Mouse (Mus musculus) gastrocnemius, adult 2 months (tissue): ENCODE measurements around the gene Klhl12. TPM values are rescaled to one million over a fixed set of nuclear protein-coding genes. Genes with fewer than 3 reads are reported as not detected.
A peak's percentile ranks its signal among the peaks of the same experiment; 100 is the strongest.

Experiments
- DNase-seq: peaks from one replicate; pipeline ENCODE4 v3.0.0; 2022
- H3K27ac ChIP-seq: fragments of 200-600 bp; 2 replicates; pipeline ENCODE4 v1.8.1; 2022; ENCODE audit warnings: mild to moderate bottlenecking
- H3K4me3 ChIP-seq: fragments of 200-600 bp; 2 replicates; pipeline ENCODE4 v1.8.1; 2022; ENCODE audit warnings: mild to moderate bottlenecking, moderate library complexity
- CTCF ChIP-seq: fragments of 200-600 bp; IDR thresholded peaks from 2 replicates; pipeline ENCODE4 v1.8.1; 2022; ENCODE audit warnings: antibody characterized with exemption, mild to moderate bottlenecking, moderate library complexity
- intact Hi-C: fragments of 180-260 bp; cut with DNase I; formaldehyde crosslinking; loops from one replicate; pipeline ENCODE4 v1.15.1; 2025
- long read RNA-seq, 2 experiments: library from polyadenylated mRNA; stranded (forward); transcript quantifications; one replicate each; pipeline ENCODE4 v2.0.0; 2021
- total RNA-seq, 2 experiments: library from RNA; stranded (reverse); gene quantifications; 2 replicates each; pipeline ENCODE4 v1.2.3; 2021

Klhl12 gene
- total RNA-seq: 10 to 100 TPM; 17.9 to 20.6 TPM
- long read RNA-seq, experiment 1, transcript Klhl12-201 (12 exons, 3,408 nt): major isoform, 9 of 13 reads
- long read RNA-seq, experiment 1, partial matches to known transcripts: 1 of 13 reads
- long read RNA-seq, experiment 1, other reads (novel, unspliced or antisense): 3 of 13 reads
- long read RNA-seq, experiment 2, transcript Klhl12-201 (12 exons, 3,408 nt): major isoform, 11 of 15 reads
- long read RNA-seq, experiment 2, partial matches to known transcripts: 2 of 15 reads
- long read RNA-seq, experiment 2, other reads (novel, unspliced or antisense): 2 of 15 reads

- Histone ChIP-seq H3K4me3 (peak within 1 kb of the TSS; percentile 99), H3K27ac (peak within 1 kb of the TSS; percentile 94)
- peak; percentile 23; the same call in 1 of the 2 replicates for TF ChIP-seq CTCF
- peak; percentile 95 for DNase-seq
- intact Hi-C loops: loop anchor here (1.0 to 5.0 kb wide), 3 partner anchors 37 to 93 kb away; partner anchors contain the start of gene Rabif
Measured at GRCm38 (mm10) chr1:134454904-134455824, at the start of gene Klhl12. TSS of gene Klhl12 (plus strand) at chr1:134455531.

- Histone ChIP-seq H3K27ac (peak overlapping the region; percentile 96), H3K4me3 (peak overlapping the region; percentile 90)
- DNase-seq: no peak
- intact Hi-C loops: loop anchor here (5.0 kb wide), 1 partner anchor 39 kb away; no protein-coding TSS in a partner anchor
- no peak for TF ChIP-seq CTCF
Measured at GRCm38 (mm10) chr1:134406414-134406771, 48.9 kb upstream of the Klhl12 start.

- H3K27ac ChIP-seq: peak overlapping the region; percentile 50
- intact Hi-C loops: loop anchor here (5.0 kb wide), 1 partner anchor 41 kb away; no protein-coding TSS in a partner anchor
- DNase-seq: no peak
- no peak for TF ChIP-seq CTCF
- H3K4me3 ChIP-seq: no peak overlapping the region
Measured at GRCm38 (mm10) chr1:134408080-134408479, 47.3 kb upstream of the Klhl12 start.

DNA sequence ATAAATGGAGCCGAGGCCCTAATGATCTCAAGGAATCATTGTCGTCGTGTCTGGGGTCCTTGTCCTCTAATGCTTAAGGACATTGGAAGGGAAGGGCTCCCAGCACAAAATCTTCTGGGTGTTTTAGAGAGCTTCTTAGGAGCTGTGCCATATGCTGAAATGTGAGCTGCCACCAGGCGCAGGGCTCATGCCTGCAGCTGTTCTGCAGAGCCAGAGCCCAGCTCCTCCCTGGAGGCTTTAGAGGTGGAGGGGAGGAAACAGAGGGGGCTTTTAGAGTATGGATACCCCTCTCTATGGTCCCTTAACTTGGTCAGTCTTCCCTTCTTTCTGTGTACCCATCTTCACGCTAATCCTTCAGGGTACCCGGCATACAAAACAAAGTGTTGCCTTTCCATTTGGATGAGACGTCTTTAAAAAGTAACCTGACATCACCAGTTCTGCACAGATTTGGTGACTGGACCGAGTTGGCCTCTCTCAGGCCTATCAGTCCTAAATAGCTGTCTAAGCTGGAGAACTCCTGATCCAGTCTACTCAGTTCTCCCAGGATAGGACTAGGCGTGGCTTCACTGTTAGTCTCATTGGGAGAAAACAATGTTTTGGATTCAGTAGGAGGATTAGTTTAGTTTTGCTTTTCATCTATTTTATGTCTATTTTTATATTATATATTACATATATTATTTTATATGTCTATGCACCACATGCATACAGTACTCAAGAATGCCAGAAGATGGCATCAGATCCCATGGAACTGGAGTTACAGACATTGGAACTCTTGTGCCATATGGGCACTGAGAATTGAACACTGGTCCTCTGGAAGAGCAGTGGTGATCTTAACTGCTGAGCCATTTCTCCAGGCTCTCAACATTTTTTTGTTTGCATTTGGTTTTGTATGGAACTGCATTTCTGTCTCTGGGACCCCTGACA lies 43.4 kb upstream of the Klhl12 start:
- DNase-seq: peak; percentile 75
- Histone ChIP-seq H3K27ac (peak overlapping the region; percentile 89), H3K4me3 (peak overlapping the region; percentile 27)
- intact Hi-C loops: loop anchor here (1.0 to 5.0 kb wide), 2 partner anchors 43 to 80 kb away; partner anchors contain the start of genes Klhl12 and Rabif
- peak; percentile 55 for TF ChIP-seq CTCF

DNA sequence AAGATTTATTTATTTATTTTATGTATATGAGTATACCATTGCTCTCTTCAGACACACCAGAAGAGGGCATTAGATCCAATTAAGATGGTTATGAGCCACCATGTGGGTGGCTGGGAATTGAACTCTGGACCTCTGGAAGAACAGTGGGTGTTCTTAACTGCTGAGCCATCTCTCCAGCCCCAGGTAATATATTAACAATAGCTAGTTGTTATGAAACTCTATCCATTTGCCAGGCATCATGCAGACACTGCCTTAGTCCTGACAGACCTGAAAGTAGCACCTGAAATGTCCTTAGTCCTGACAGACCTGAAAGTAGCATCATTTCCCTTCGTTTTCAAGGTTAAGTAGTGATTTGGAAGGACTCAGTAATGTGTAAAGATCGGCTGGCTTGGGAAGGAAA lies 41.3 kb upstream of the Klhl12 start:
- intact Hi-C loops: loop anchor here (5.0 kb wide), 1 partner anchor 78 kb away; the partner anchor contains the start of gene Rabif
- no peak for TF ChIP-seq CTCF
- no peak overlapping the region for H3K4me3 ChIP-seq
- DNase-seq: no peak
- H3K27ac ChIP-seq: peak overlapping the region; percentile 99

GRCm38 (mm10) chr1:134414501-134415167 lies 40.7 kb upstream of the Klhl12 start:
- Histone ChIP-seq H3K27ac (peak overlapping the region; percentile 99), H3K4me3 (peak overlapping the region; percentile 98)
- no peak for DNase-seq
- intact Hi-C loops: loop anchor here (5.0 kb wide), 1 partner anchor 78 kb away; the partner anchor contains the start of gene Rabif
- TF ChIP-seq CTCF: peak; percentile 8; the same call in 1 of the 2 replicates

DNA sequence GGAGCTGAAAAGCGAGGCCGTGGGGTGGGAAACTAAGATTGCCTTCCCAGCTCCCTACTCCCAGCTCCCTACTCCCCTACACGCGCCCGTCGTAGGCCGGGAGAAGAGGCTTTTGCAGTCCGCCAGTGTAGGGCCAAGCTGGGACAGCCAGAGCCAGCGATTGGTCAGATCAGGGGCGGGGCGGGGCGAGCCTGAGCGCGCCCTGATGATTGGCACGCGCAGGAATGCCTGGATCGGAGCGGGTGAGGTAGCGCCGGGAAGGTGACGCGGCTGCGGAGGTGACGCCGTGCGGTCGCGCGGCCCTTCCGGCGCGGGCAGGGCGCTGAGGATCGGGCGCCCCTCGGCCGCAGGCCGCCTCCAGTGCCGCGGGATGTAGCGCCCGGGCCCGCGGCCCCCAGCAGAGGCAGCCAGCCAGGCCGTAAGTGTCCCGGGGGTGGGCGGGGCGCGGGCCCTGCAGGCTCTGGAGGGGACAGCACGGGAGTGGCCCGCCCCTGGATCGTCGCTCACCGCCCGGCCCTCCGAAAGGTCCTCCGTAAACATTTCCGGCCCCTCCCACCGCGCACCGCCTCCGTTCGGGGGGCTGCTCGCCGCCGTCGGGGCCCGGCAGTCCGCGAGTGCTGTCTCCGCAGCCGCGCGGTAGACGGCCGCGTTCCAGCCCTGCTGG lies 40.0 kb upstream of the Klhl12 start, which contains the start of gene Adipor1:
TSS of gene Adipor1 (plus strand) at position 211 of the 664 bp plus-strand sequence.
- Histone ChIP-seq H3K27ac (peak within 1 kb of the TSS; percentile 99), H3K4me3 (peak within 1 kb of the TSS; percentile 98)
- DNase-seq: peak; percentile 99
- TF ChIP-seq CTCF: no peak
- intact Hi-C loops: no loop called here

- DNase-seq: no peak
- TF ChIP-seq CTCF: no peak
- peak overlapping the region; percentile 99 for H3K27ac ChIP-seq
- intact Hi-C loops: loop anchor here (2.0 kb wide), 1 partner anchor 56 kb away; no protein-coding TSS in a partner anchor
- H3K4me3 ChIP-seq: peak overlapping the region; percentile 98
Measured at GRCm38 (mm10) chr1:134418414-134418975, 36.8 kb upstream of the Klhl12 start.

DNA sequence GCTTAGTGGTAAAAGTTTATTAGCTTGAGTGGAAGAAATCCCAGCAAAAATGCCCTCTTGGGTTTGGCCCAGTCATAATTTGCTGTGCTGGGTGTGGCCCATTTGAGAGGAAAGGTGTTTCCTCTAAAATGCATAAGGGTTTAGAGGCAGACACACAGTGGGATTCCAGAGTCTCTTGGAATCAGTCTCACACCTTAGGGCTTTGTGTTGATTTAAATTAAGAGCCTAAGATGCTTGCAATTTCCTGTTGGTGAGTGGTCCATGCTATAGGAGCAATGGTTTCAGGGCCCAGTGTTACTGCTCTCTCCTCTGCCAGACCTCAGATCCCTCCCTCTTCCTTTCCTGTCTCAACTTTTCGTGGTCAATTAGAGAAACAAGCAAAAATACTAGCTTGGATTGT lies 36.2 kb upstream of the Klhl12 start:
- Histone ChIP-seq H3K27ac (peak overlapping the region; percentile 99), H3K4me3 (peak overlapping the region; percentile 98)
- no peak for TF ChIP-seq CTCF
- intact Hi-C loops: loop anchor here (2.0 kb wide), 1 partner anchor 56 kb away; no protein-coding TSS in a partner anchor
- no peak for DNase-seq

GRCm38 (mm10) chr1:134419751-134420458 lies 35.4 kb upstream of the Klhl12 start:
- intact Hi-C loops: loop anchor here (2.0 kb wide), 1 partner anchor 57 kb away; no protein-coding TSS in a partner anchor
- TF ChIP-seq CTCF: no peak
- peak overlapping the region; percentile 98 for H3K4me3 ChIP-seq
- H3K27ac ChIP-seq: peak overlapping the region; percentile 99
- no peak for DNase-seq
